ENCODE assay signal across 9 mouse cellular contexts in genomic region chr2:35322404-35323164, GRCm38 (mm10). TPM values are rescaled to one million over a fixed set of nuclear protein-coding genes. Genes with fewer than 3 reads are reported as not detected.
DNase-seq lines count a peak whose midpoint lies in the region; ATAC-seq lines count a peak whose summit lies in the region.
"Had no signal": no experiment of that assay in that cellular context is flagged by ENCODE, and none has a peak within 500 bp of the region (broad histone marks: within the 10 kb centered on the region; RNA-seq: fewer than 3 reads in every experiment).

No protein-coding gene starts in this region.

- peaks cover 33% of the 10 kb centered on the region for H3K36me3 ChIP-seq in heart, embryonic 13.5 days
- 0 out of 2 replicates have a peak, but pooled peaks cover 3% of the 10 kb centered on the region for H3K36me3 ChIP-seq in lung, embryonic 15.5 days
- H3K36me3 ChIP-seq: limb, embryonic 13.5 days had no signal

- no peak for DNase-seq in frontal cortex, postnatal 25 days (ENCODE audit: low spot score in 2 of 2)
- DNase-seq in ovary, adult 18-20 months (ENCODE audit: low spot score), result peak; percentile 36
- no peak for DNase-seq in ovary, postnatal 10 days (ENCODE audit: low spot score)
- DNase-seq in testis, postnatal 10 days (ENCODE audit: low spot score), result peak; percentile 61

- H3K4me2 ChIP-seq in heart, embryonic 13.5 days, result peak overlapping the region; percentile 24
- H3K4me2 ChIP-seq in lung, embryonic 15.5 days, result peak overlapping the region; percentile 12; the same call in 1 of the 2 replicates
- H3K4me2 ChIP-seq: limb, embryonic 13.5 days had no signal

- peak overlapping the region; percentile 46 for H3K27ac ChIP-seq in heart, embryonic 13.5 days (replicated peaks)
- peak overlapping the region; percentile 65 for H3K27ac ChIP-seq in lung, embryonic 15.5 days
- H3K27ac ChIP-seq: limb, embryonic 13.5 days had no signal

- no peak overlapping the region for H3K4me3 ChIP-seq in heart, embryonic 13.5 days
- no peak overlapping the region for H3K4me3 ChIP-seq in lung, embryonic 15.5 days
- H3K4me3 ChIP-seq: limb, embryonic 13.5 days had no signal

- H3K4me1 ChIP-seq in heart, embryonic 13.5 days, result peaks cover 62% of the 10 kb centered on the region
- H3K4me1 ChIP-seq in lung, embryonic 15.5 days, result peaks cover 26% of the 10 kb centered on the region; the same call in 1 of the 2 replicates

- H3K9ac ChIP-seq in heart, embryonic 13.5 days, result peak overlapping the region; percentile 41; the same call in 1 of the 2 replicates
- H3K9ac ChIP-seq in lung, embryonic 15.5 days, result no peak overlapping the region
- H3K9ac ChIP-seq: limb, embryonic 13.5 days had no signal

- no peaks in the 10 kb centered on the region for H3K27me3 ChIP-seq in heart, embryonic 13.5 days (replicated peaks)
- no peaks in the 10 kb centered on the region for H3K27me3 ChIP-seq in lung, embryonic 15.5 days
- H3K27me3 ChIP-seq: limb, embryonic 13.5 days had no signal

- WGBS in heart, embryonic 13.5 days, result 57% methylated on average over 10 of the region's 10 CpGs
- WGBS in lung, embryonic 15.5 days, result 46% methylated on average over 10 of the region's 10 CpGs

- no peaks in the 10 kb centered on the region for H3K9me3 ChIP-seq in heart, embryonic 13.5 days
- no peaks in the 10 kb centered on the region for H3K9me3 ChIP-seq in lung, embryonic 15.5 days
- H3K9me3 ChIP-seq: limb, embryonic 13.5 days had no signal

- peak; percentile 47; the same call in 1 of the 2 replicates for ATAC-seq in frontal cortex, adult (ENCODE audit: low TSS enrichment)
- peak; percentile 51; the same call in 1 of the 2 replicates for ATAC-seq in heart, embryonic 13.5 days (ENCODE audit: extremely low read depth, insufficient number of reproducible peaks, low FRiP score, low TSS enrichment)
- ATAC-seq in lung, embryonic 15.5 days (ENCODE audit: borderline replicate concordance, extremely low read depth, low FRiP score, low TSS enrichment), result peak; percentile 78
- no peak for ATAC-seq in inflammation-experienced regulatory T-cells, adult 6 months

RNA-seq across cellular contexts. Expression of gene Stom, which starts 14.2 kb away (rescaled TPM):
- 40.3 and 43.0 TPM in 2 replicates for polyA plus RNA-seq in heart, embryonic 13.5 days (2015; fragmentation: Nextera tagmentation; extraction: Ambion mirVana)
- 50.6 and 53.4 TPM in 2 replicates for polyA plus RNA-seq in lung, embryonic 15.5 days (2015; fragmentation: Nextera tagmentation; extraction: Ambion mirVana)
- polyA plus RNA-seq in inflammation-experienced regulatory T-cells, adult 6 months (2017; shearing (Covaris generic)), result 1 to 10 TPM; 1.7 to 4.9 (median 1.8) TPM

RNA-seq across cellular contexts. Expression of gene 4930568D16Rik, which starts 44.9 kb away (rescaled TPM):
- polyA plus RNA-seq in heart, embryonic 13.5 days (2015; fragmentation: Nextera tagmentation; extraction: Ambion mirVana), result not detected in 2 replicates
- not detected in 2 replicates for polyA plus RNA-seq in lung, embryonic 15.5 days (2015; fragmentation: Nextera tagmentation; extraction: Ambion mirVana)
- not detected for polyA plus RNA-seq in inflammation-experienced regulatory T-cells, adult 6 months (2017; shearing (Covaris generic))
- polyA plus RNA-seq: limb, embryonic 13.5 days had no signal

Comparison
In these comparisons a context has a peak if more than half of its experiments do, and no peak if none do; other contexts are left out.
1. DNase-seq: peak in ovary, adult 18-20 months (single experiment) and testis, postnatal 10 days (single experiment); none in frontal cortex, postnatal 25 days (0 of 2) and ovary, postnatal 10 days (single experiment).